Mouse (Mus musculus) hindbrain, embryonic 12.5 days (tissue): ENCODE measurements around the gene Dcdc2c. TPM values are rescaled to one million over a fixed set of nuclear protein-coding genes. Genes with fewer than 3 reads are reported as not detected.

Experiments used
- ATAC-seq: fragments of 200-750 bp; cut with Nextera tagmentation; 2 replicates; pipeline ENCODE4 v1.8.0; 2017; ENCODE audit warnings: moderate TSS enrichment; ENCODE audit not compliant: low FRiP score
- H3K27ac ChIP-seq: fragments of 300-500 bp; sonication (generic); 2 replicates; pipeline ENCODE4 v1.5.1; 2016; ENCODE audit warnings: mild to moderate bottlenecking
- H3K27me3 ChIP-seq: fragments of 300-500 bp; sonication (generic); 2 replicates; pipeline ENCODE4 v1.6.1; 2016; ENCODE audit warnings: mild to moderate bottlenecking
- H3K36me3 ChIP-seq: fragments of 300-500 bp; sonication (generic); 2 replicates; pipeline ENCODE4 v1.6.1; 2016; ENCODE audit warnings: mild to moderate bottlenecking
- H3K4me1 ChIP-seq: fragments of 300-500 bp; sonication (generic); 2 replicates; pipeline ENCODE4 v1.6.1; 2016
- H3K4me2 ChIP-seq: fragments of 300-500 bp; sonication (generic); replicated peaks from 2 replicates; pipeline ENCODE4 v1.6.1; 2016; ENCODE audit warnings: mild to moderate bottlenecking
- H3K4me3 ChIP-seq: fragments of 300-500 bp; sonication (generic); 2 replicates; pipeline ENCODE4 v1.5.1; 2016; ENCODE audit warnings: mild to moderate bottlenecking
- H3K9ac ChIP-seq: fragments of 300-500 bp; sonication (generic); 2 replicates; pipeline ENCODE4 v1.6.1; 2016; ENCODE audit warnings: mild to moderate bottlenecking, moderate library complexity
- H3K9me3 ChIP-seq: fragments of 300-500 bp; sonication (generic); replicated peaks from 2 replicates; pipeline ENCODE4 v1.6.1; 2016; ENCODE audit warnings: mild to moderate bottlenecking
- WGBS: fragments of 180-500 bp; shearing (Covaris S2); methylation state at CpG from one replicate; pipeline ENCODE4 v1.1.7; 2016; 5-methylcytosine and 5-hydroxymethylcytosine counted together
- polyA plus RNA-seq: library from polyadenylated mRNA; unstranded; fragments of >200 nt; fragmentation: Nextera tagmentation; extraction: Ambion mirVana; gene quantifications from 2 replicates; pipeline ENCODE4 v1.2.1, GENCODE M21; 2016

Gene Dcdc2c
- polyA plus RNA-seq, 1 experiment from 2014 or later, result 0.14 TPM

GRCm38 (mm10) chr12:28575366-28576070 lies 23.3 kb upstream of the Dcdc2c start:
- no peak overlapping the region for H3K4me2 ChIP-seq
- no peak overlapping the region for H3K4me3 ChIP-seq
- H3K36me3 ChIP-seq, result no peaks in the 10 kb centered on the region
- H3K9me3 ChIP-seq, result no peaks in the 10 kb centered on the region; the same call in 1 of the 2 replicates
- H3K27ac ChIP-seq, result no peak overlapping the region
- no peaks in the 10 kb centered on the region for H3K27me3 ChIP-seq
- no peak for ATAC-seq
- 75% methylated on average over 6 of the region's 6 CpGs for WGBS
- no peaks in the 10 kb centered on the region for H3K4me1 ChIP-seq
- H3K9ac ChIP-seq, result no peak overlapping the region

- no peaks in the 10 kb centered on the region for H3K36me3 ChIP-seq
- ATAC-seq, result no peak
Measured at GRCm38 (mm10) chr12:28572241-28572640, 20.0 kb upstream of the Dcdc2c start.

GRCm38 (mm10) chr12:28551775-28552174 lies 424 bp downstream of the Dcdc2c start:
- Histone ChIP-seq H3K9ac (no peak overlapping the region), H3K4me1 (no peaks in the 10 kb centered on the region), H3K4me2 (0 out of 2 replicates have a peak overlapping the region, but pooled peaks have one; percentile 13), H3K27ac (no peak overlapping the region), H3K27me3 (no peaks in the 10 kb centered on the region), H3K4me3 (no peak overlapping the region), H3K9me3 (no peaks in the 10 kb centered on the region), H3K36me3 (no peaks in the 10 kb centered on the region)
- no peak for ATAC-seq
- 71% methylated on average over 18 of the region's 18 CpGs for WGBS

More at GRCm38 (mm10) chr12:28572241-28572640, 20.0 kb upstream of the Dcdc2c start:
- Histone ChIP-seq H3K4me1 (no peaks in the 10 kb centered on the region), H3K27me3 (no peaks in the 10 kb centered on the region), H3K27ac (no peak overlapping the region), H3K4me2 (no peak overlapping the region), H3K4me3 (no peak overlapping the region), H3K9me3 (no peaks in the 10 kb centered on the region; the same call in 1 of the 2 replicates), H3K9ac (no peak overlapping the region)
- WGBS, result 92% methylated on average over 2 of the region's 2 CpGs

DNA sequence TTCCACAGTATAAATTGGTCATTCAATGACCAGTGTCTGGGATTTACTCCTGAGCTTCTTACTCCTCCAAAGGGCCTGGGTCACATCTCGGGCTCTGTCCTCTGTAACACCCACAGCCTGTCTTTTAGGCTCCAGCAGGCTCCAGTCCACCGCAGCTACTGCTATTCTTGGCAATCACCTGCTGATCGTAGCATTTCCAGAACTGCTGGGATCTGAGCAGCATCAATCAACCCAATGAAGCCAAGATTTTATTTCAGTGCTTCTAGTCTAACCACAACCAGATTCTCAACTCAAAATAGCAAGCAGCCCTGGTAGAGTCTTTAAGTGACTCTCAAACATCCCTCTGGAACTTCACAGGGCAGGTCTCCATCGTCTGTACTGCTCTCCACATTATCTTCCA lies 3.3 kb downstream of the Dcdc2c start:
- no peak overlapping the region for H3K4me3 ChIP-seq
- no peak overlapping the region for H3K4me2 ChIP-seq
- WGBS, result 57% methylated on average over 4 of the region's 4 CpGs
- H3K9ac ChIP-seq, result no peak overlapping the region
- H3K27ac ChIP-seq, result no peak overlapping the region
- H3K9me3 ChIP-seq, result no peaks in the 10 kb centered on the region
- no peaks in the 10 kb centered on the region for H3K4me1 ChIP-seq
- ATAC-seq, result no peak
- no peaks in the 10 kb centered on the region for H3K27me3 ChIP-seq
- no peaks in the 10 kb centered on the region for H3K36me3 ChIP-seq

- no peaks in the 10 kb centered on the region for H3K4me1 ChIP-seq
Measured at GRCm38 (mm10) chr12:28514264-28514775, 37.9 kb downstream of the Dcdc2c start.

DNA sequence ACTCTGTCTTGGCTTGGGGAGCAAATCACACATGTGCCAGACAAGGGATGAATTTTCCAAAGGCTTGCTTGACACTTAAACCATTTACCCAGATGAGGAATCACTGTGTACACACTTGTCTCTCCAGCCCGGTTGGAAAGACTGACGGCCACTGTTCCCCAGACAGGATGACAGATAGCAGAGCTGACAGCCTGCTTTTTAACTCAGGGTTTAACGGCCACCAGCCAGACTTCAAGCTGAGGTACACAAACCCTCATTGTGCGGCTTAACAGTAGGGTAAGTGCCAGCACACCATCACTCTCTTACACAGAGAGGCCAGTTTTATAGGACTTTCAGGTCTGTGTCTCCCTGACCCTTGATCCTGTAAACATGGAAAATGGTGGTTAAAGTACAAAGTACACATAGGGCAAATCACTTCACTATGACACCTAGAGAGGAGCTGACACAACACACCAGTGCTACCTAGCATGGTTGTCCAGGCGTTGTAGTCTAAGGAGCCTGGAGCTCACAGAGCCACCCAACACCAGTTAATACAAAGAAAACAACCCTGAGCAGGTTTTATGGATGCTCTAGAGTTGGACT lies 42.4 kb downstream of the Dcdc2c start:
- Histone ChIP-seq H3K4me3 (no peak overlapping the region), H3K27me3 (no peaks in the 10 kb centered on the region), H3K9me3 (peaks cover 7% of the 10 kb centered on the region; the same call in 1 of the 2 replicates), H3K4me1 (no peaks in the 10 kb centered on the region), H3K36me3 (no peaks in the 10 kb centered on the region), H3K27ac (no peak overlapping the region), H3K4me2 (no peak overlapping the region), H3K9ac (no peak overlapping the region)
- no peak for ATAC-seq
- 34% methylated on average over 5 of the region's 5 CpGs for WGBS

More at GRCm38 (mm10) chr12:28514264-28514775, 37.9 kb downstream of the Dcdc2c start:
- H3K9ac ChIP-seq, result no peak overlapping the region
- peaks cover 7% of the 10 kb centered on the region; the same call in 1 of the 2 replicates for H3K9me3 ChIP-seq
- 73% methylated on average over 1 of the region's 1 CpGs for WGBS
- no peak overlapping the region for H3K27ac ChIP-seq
- H3K4me2 ChIP-seq, result no peak overlapping the region
- no peaks in the 10 kb centered on the region for H3K27me3 ChIP-seq
- H3K4me3 ChIP-seq, result no peak overlapping the region
- no peaks in the 10 kb centered on the region for H3K36me3 ChIP-seq
- no peak for ATAC-seq

- no peak for ATAC-seq
- Histone ChIP-seq H3K36me3 (no peaks in the 10 kb centered on the region), H3K27ac (no peak overlapping the region), H3K27me3 (no peaks in the 10 kb centered on the region), H3K4me1 (no peaks in the 10 kb centered on the region), H3K4me2 (no peak overlapping the region), H3K4me3 (no peak overlapping the region), H3K9ac (no peak overlapping the region), H3K9me3 (no peaks in the 10 kb centered on the region)
- 94% methylated on average over 5 of the region's 5 CpGs for WGBS
Measured at GRCm38 (mm10) chr12:28494289-28494688, 57.9 kb downstream of the Dcdc2c start.

DNA sequence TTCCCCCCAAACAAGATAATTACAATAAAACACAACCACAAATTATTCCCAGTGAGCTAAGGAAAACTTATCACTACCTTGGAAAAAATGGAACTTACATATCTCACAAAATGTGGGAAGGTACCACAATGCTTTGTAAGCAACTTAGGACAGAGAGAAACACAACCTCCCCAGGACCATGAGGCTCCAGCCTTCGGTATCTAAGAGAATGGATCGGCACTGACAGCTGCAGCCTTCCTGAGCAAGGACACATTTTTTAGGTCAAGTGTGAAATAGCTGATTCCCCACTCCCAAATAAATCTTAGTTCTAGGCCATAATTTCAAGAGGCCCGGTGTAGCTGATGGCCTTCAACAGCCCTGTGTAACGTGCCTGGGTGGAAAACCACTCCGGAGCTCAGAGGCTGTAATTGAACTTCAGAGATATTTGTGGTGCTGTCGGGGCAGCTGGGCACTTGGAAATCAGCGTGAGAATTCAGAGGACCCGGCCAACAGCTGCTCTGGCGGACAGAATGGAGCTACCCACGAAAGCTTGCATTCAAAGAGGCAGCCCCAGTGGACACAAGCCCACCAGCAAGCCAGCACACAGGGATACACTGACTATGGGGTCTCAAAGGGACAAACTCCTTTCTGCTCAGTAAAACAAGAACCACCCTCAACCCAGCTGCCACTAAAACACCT lies 69.6 kb downstream of the Dcdc2c start:
- 70% methylated on average over 10 of the region's 10 CpGs for WGBS

GRCm38 (mm10) chr12:28460951-28461431 lies 91.2 kb downstream of the Dcdc2c start:
- Histone ChIP-seq H3K27ac (no peak overlapping the region), H3K9ac (no peak overlapping the region), H3K9me3 (0 out of 2 replicates have a peak, but pooled peaks cover 6% of the 10 kb centered on the region), H3K4me2 (no peak overlapping the region), H3K36me3 (no peaks in the 10 kb centered on the region), H3K27me3 (no peaks in the 10 kb centered on the region), H3K4me1 (peaks cover 11% of the 10 kb centered on the region), H3K4me3 (no peak overlapping the region)
- 22% methylated on average over 2 of the region's 2 CpGs for WGBS
- ATAC-seq, result peak; percentile 93

More for the DNA sequence above, 69.6 kb downstream of the Dcdc2c start:
- Histone ChIP-seq H3K36me3 (no peaks in the 10 kb centered on the region), H3K9ac (no peak overlapping the region), H3K4me1 (no peaks in the 10 kb centered on the region), H3K27ac (no peak overlapping the region), H3K27me3 (no peaks in the 10 kb centered on the region), H3K4me2 (no peak overlapping the region), H3K4me3 (no peak overlapping the region), H3K9me3 (no peaks in the 10 kb centered on the region)
- no peak for ATAC-seq

GRCm38 (mm10) chr12:28460523-28460922 lies 91.7 kb downstream of the Dcdc2c start:
- ATAC-seq, result peak; percentile 38; the same call in 1 of the 2 replicates
- Histone ChIP-seq H3K27ac (no peak overlapping the region), H3K9me3 (0 out of 2 replicates have a peak, but pooled peaks cover 6% of the 10 kb centered on the region), H3K9ac (no peak overlapping the region), H3K4me3 (no peak overlapping the region), H3K4me1 (peaks cover 11% of the 10 kb centered on the region), H3K36me3 (no peaks in the 10 kb centered on the region), H3K4me2 (no peak overlapping the region), H3K27me3 (no peaks in the 10 kb centered on the region)
- WGBS, result 16% methylated on average over 7 of the region's 7 CpGs

- H3K4me1 ChIP-seq, result peaks cover 11% of the 10 kb centered on the region
- no peak overlapping the region for H3K4me3 ChIP-seq
- no peak overlapping the region for H3K27ac ChIP-seq
- no peak overlapping the region for H3K4me2 ChIP-seq
- H3K9ac ChIP-seq, result no peak overlapping the region
- no peaks in the 10 kb centered on the region for H3K36me3 ChIP-seq
- no peak for ATAC-seq
- no peaks in the 10 kb centered on the region for H3K27me3 ChIP-seq
- 95% methylated on average over 5 of the region's 5 CpGs for WGBS
- H3K9me3 ChIP-seq, result 0 out of 2 replicates have a peak, but pooled peaks cover 6% of the 10 kb centered on the region
Measured at GRCm38 (mm10) chr12:28458786-28459185, 93.4 kb downstream of the Dcdc2c start.

- Histone ChIP-seq H3K27ac (no peak overlapping the region), H3K4me2 (no peak overlapping the region), H3K4me3 (no peak overlapping the region), H3K9ac (no peak overlapping the region), H3K36me3 (no peaks in the 10 kb centered on the region), H3K27me3 (no peaks in the 10 kb centered on the region), H3K4me1 (peaks cover 3% of the 10 kb centered on the region; the same call in 1 of the 2 replicates), H3K9me3 (no peaks in the 10 kb centered on the region)
- no peak for ATAC-seq
- WGBS, result 67% methylated on average over 5 of the region's 5 CpGs
Measured at GRCm38 (mm10) chr12:28436536-28436935, 115.7 kb downstream of the Dcdc2c start.
